Mouse (Mus musculus) testis, postnatal 10 days (tissue): ENCODE measurements at regions not wholly inside any gene's neighbourhood (a gene's known extent, or its start where the extent isn't known, plus 50 kb on each side); places are given as distances from the start of the nearest gene placed in this dataset.

Experiments
- DNase-seq: peaks from one replicate; pipeline ENCODE4 v3.0.0; 2021; ENCODE audit warnings: low spot score

- DNase-seq, result no peak
Observed at GRCm38 (mm10) chr4:33595763-33596162, 285.7 kb downstream of the Rngtt start.

DNA sequence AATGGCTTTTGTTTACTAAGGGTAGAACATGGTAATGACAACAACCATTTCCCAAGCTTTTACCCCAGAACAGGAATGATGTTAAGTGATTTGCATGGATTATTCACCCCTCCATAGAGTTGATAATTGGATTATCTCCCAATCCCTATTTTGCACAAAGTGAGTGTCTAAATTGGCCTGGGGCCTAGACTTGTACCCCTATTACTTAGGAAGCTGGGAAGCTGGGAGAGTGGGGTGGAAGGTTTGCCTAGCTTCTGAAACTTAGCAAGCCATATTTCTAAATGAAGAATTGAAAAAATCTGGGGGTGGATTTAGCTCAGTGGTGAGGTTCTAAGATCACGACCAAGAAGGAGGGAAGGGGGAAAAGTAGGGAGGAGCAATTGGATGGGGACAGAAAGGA is 289.9 kb downstream of the Rngtt start:
- DNase-seq, result no peak

DNA sequence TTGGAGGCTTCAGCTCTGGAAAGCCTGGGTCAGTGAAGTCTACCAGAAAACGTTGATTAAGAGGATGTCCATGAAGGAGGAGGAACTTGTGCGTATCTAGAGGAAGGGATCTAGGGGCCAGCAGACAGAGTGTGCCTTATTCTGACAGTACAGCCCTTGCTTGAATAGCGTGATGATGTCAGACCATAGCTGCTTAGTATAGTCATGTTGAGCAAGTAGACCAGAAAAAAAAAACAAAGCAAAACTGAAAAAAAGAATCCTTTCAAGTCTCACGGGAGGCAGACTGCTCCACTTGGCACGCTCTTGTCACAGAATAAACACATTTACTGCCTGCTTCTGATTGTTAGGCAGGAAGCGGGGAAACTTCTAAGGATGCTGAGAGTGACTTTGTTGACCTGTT is 290.7 kb downstream of the Rngtt start:
- DNase-seq, result no peak

DNA sequence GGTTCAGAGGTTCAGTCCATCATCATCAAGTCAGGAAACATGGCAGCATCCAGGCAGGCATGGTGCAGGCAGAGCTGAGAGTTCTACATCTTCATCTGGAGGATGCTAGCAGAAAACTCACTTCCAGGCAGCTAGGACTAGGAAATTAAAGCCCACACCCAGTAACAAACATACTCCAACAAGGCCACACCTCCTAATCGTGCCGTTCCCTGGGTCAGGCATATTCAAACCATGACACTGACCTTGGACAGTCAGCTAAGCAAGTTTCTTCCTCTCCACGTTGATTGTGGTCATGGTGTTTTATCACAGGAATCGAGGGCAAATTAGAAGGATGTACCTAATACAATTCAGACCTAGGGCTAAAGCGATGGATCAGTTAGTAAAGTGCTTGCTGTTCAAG is 294.5 kb downstream of the Rngtt start:
- no peak for DNase-seq

- DNase-seq, result no peak
Observed at GRCm38 (mm10) chr4:33639821-33640575, 284.4 kb upstream of the Cnr1 start.

- no peak for DNase-seq
Observed at GRCm38 (mm10) chr4:33640576-33641255, 283.7 kb upstream of the Cnr1 start.

GRCm38 (mm10) chr4:33641883-33642282 is 282.5 kb upstream of the Cnr1 start:
- DNase-seq, result no peak

DNA sequence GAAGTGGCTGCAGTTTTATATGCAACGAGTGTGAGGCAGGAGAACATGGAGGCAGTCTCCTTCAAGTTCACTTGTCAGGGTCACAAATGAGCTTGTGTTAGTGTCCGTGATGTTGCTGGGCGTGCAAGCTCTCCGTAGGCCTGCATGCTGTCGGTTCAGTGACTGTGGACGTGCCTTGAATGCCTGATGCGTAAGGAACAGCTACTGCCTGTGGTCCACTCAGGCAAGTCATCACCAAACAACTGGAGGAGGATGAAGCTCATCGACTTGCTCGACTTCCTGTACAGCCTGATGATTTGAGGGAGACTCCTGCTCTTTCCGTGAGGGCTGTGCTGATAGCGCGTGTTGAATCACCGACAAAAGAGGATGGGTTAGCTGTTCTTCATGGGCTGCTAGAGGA is 281.9 kb upstream of the Cnr1 start:
- DNase-seq, result no peak

DNA sequence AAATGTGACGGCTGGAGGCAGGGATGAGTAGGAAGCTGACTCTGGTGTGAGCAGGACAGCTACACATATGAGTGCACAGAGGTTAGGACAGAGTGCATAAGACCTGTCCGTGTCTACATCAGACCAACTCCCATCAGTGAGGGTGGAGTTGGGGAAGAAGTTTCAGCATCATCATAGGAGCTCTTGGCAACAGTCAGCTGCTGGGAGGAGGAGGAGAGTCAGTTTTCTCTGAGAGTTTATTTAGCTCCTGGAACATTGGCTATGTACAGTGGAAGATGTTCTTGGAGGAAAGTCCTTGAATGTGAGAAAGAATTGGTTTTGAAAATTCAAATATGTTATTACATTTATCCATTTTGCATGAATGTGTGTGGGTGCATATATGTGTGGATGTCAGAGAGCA is 279.2 kb upstream of the Cnr1 start:
- no peak for DNase-seq

DNA sequence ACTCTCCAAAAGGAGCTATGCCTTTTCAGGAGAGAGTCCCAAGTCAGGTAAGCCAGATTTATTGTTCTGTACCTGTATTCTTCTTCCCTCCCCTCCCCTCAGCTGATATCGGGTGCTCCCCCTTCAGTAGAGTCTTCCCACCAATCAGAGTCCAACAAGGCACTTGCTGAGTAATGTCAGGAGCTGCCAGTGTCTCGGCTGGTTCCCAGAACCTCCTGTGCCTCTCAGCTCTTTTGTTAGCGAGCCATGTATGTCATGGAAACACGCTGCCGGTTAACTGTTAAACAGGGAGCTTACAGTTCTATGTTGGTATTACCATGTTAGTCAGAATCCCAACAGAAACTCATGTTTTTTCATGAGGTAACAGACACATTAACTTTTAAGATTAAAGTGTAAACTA is 273.1 kb upstream of the Cnr1 start:
- DNase-seq, result no peak

DNA sequence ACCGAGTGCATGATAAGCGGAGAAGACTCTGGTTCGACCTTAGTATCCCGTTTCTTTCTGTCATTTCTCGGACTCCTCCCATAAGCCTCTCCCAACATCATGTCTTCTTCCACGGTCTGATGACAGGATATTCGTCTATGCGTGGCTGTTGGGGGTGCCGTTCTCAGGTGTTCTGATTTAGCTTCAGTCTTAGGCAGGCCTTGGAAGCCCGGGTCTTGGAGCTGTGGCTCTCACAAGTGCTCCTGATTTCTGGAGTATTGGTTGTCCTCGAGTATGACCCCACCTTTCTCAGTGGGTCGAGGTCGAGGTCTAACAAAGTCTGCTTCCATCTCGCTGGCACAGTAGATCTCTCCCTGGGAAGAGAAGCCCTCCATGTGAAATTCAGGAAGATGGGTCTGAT is 264.6 kb upstream of the Cnr1 start:
- no peak for DNase-seq

- DNase-seq, result no peak
Observed at GRCm38 (mm10) chr4:33660553-33660952, 263.8 kb upstream of the Cnr1 start.

- no peak for DNase-seq
Observed at GRCm38 (mm10) chr4:33661862-33662261, 262.5 kb upstream of the Cnr1 start.

DNA sequence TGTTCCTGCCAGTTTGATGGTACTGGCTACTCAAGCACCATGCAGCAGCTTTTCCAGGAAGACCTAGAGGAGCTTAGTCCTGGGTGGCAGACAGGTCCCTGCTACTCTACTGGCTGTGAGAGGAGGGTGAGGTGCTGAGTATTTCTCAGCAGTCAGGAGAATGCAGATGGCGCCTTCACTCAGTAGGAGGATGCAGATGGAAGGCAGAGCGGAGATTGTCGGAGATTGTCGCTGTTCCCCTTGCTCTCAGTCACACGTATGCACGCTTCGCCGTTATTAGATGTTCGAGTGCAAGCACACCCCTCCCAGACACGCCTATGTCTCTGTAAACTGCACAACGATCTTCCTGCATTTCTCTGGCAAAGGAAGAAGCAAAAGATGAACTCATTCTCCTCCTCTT is 261.4 kb upstream of the Cnr1 start:
- DNase-seq, result no peak

DNA sequence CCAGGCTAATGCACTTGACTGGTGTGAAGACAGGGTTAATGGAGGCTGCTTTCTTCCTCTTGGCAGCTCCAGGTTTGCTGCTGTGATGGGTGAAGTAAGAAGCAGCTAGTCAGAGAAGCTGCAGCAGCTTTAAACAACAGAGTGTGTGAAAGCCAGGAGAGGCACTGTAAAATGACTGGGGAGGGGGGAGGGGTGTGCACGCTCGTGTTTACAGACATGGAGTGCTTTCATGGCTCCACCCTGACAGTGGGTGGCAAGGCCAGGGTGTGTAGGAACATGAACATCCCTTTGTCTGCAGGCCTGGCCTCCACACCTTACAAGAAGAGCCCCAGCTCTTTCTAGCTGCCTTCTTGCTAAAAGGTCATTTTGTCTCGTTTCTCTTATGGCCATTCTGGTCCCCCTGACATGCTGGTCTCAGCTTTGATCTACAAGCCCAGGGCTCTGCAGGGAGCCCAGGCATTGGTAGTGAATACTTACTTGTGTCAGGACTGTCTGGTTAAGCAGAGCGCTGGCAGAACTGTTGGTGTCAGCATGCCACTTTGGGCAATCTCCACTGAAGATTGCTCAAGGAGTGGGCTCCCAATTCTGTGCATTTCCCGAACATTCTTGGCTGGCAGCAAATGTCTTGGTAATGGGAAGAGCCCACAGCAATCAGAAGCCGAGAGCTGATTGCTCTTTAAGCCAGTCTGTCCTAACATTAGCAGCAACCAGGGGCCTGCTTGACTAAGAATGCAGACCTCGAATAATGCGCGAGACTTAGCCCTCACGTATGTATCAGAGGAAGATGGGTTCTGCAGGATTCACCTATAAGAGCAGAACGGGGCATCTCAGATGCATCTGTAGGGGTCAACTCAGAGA is 260.5 kb upstream of the Cnr1 start:
- no peak for DNase-seq

DNA sequence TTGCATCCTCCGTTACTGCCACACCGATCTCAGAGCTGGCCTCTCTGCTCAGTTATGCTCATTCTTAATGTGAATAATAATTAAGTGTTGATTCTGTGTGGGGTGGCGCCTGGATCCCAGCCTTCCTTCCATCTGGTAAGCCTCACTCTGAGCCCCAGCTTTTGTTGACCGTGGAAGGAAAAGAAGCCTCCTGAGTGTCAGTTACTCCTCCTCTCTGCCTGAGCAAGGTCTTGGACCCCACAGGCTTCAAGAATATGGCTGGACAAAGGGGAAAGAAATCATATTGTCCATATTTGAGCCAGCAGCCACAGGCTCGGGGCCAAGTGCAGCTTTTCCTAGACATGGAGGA is 259.9 kb upstream of the Cnr1 start:
- DNase-seq, result no peak

- DNase-seq, result no peak
Observed at GRCm38 (mm10) chr4:33665250-33665873, 259.0 kb upstream of the Cnr1 start.

DNA sequence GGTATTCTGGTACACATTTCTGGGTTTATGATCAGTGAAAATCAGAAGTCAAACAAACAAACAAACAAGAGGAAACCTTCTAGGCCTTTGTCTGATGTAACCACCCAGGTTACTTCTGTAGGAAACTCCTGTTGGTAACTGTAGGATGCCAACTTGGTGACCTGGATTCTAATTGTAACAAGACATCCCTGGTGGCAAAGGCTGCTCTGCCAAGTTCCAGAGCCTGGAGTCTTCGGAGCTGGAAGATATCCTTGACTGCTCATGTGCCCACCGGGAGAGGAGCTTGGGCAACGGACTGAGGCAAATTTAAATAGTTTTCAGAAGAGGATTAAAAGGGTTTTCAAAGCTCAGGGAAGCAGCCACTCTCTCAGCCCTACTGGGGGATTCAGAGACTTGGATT is 256.0 kb upstream of the Cnr1 start:
- no peak for DNase-seq

DNA sequence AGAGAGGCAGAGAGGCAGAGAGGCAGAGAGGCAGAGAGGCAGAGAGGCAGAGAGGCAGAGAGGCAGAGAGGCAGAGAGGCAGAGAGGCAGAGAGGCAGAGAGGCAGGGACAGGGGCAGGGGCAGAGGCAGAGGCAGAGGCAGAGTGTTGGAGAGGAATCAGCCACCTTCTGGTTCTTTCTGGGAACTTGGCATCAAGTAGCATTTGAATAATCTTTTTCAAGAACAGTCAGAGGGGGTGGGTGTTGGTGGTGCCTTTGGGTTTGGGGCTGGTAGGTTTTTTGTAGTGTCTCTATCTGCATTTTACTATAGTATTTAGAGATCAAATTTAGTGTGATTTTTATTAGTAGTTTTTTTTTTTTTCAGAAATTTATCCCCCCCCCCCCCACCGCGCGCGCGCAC is 249.3 kb upstream of the Cnr1 start:
- DNase-seq, result no peak

DNA sequence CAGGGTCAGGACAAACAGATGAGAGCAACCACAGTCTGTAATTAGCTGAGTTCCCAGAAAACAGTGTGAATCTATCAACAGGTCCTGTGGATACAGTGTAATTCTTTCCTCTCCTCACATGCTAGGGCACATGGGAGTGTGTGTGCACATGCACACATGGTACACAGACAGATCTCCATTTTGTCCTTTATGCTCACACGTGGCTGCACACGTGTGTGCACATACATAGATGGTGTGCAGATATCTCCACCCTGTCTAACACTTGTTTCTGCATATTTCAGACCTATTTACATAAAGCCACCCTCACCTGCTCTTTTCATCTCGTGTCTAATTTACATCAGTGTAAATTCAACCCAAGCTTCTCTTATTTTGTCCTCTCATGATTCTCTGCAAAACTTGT is 245.0 kb upstream of the Cnr1 start:
- no peak for DNase-seq

GRCm38 (mm10) chr4:33686135-33686534 is 238.3 kb upstream of the Cnr1 start:
- DNase-seq, result no peak

GRCm38 (mm10) chr4:33687434-33687833 is 237.0 kb upstream of the Cnr1 start:
- no peak for DNase-seq

- DNase-seq, result no peak
Observed at GRCm38 (mm10) chr4:33693441-33693840, 231.0 kb upstream of the Cnr1 start.
